Mouse (Mus musculus) liver, embryonic 11.5 days (tissue): ENCODE results near the gene Scml4. TPM values are rescaled to one million over a fixed set of nuclear protein-coding genes. Genes with fewer than 3 reads are reported as not detected.

Experiments
- polyA plus RNA-seq: library from polyadenylated mRNA; unstranded; fragments of >200 nt; fragmentation: Nextera tagmentation; extraction: Ambion mirVana; gene quantifications from 2 replicates; pipeline ENCODE4 v1.2.1, GENCODE M21; 2014

The Scml4 gene
- polyA plus RNA-seq, 1 experiment from 2014 or later, result 0.40 TPM

Other genes starting within 250 kb of the Scml4 start
- gene Sec63, start 98.9 kb upstream of the Scml4 start, polyA plus RNA-seq, result 14.2 and 17.6 TPM in 2 replicates